Mouse (Mus musculus): ENCODE data around the gene Gm38100.

Gene Gm38100

GRCm38 (mm10) chr1:175967004-175967745 is 47.0 kb downstream of the Gm38100 start:
- ATAC-seq (ENCODE audit: low TSS enrichment): no peak

DNA sequence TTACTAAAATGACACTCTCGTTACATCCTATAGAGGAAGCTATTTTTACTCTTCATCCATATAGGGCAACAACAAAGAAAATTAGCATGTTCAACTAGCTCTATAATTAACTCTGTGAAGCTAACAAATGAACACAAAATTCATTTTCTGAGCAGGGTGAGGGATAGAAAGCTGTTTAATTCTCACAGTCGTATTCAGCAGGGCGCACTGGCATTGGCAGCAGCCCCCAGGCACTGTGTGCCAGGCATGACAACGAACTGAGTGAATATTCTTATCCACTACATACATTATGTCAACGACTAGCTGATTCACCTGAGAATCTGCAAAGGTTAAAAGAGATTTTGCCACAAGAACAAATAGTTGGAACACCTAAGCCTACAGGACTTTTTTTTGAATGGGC is 50.6 kb downstream of the Gm38100 start:
- no peak for ATAC-seq (ENCODE audit: low TSS enrichment)
